ENCODE assay signal across 15 mouse cellular contexts in genomic region chrX:75372666-75373425, GRCm38 (mm10). TPM values are rescaled to one million over a fixed set of nuclear protein-coding genes. Genes with fewer than 3 reads are reported as not detected.
A peak's percentile ranks its signal among the peaks of the same experiment; 100 is the strongest.
DNase-seq lines count a peak whose midpoint lies in the region; ATAC-seq lines count a peak whose summit lies in the region.
"Had no signal": no experiment of that assay in that cellular context is flagged by ENCODE, and none has a peak within 500 bp of the region (broad histone marks: within the 10 kb centered on the region; RNA-seq: fewer than 3 reads in every experiment).

No protein-coding gene starts in this region.

- ATAC-seq in kidney, embryonic 16.5 days (ENCODE audit: low FRiP score, low TSS enrichment) = no peak
- ATAC-seq in erythroblast, adult 5-6 weeks (replicated peaks; ENCODE audit: low FRiP score, poor library complexity, severe bottlenecking) = no peak
- ATAC-seq: inflammation-experienced regulatory T-cells, adult 6 months; liver, embryonic 12.5 days had no signal

- WGBS in heart, embryonic 10.5 days = 60% methylated on average over 2 of the region's 2 CpGs
- WGBS in kidney, embryonic 16.5 days = 53% methylated on average over 2 of the region's 2 CpGs

- no peaks in the 10 kb centered on the region for H3K36me3 ChIP-seq in heart, embryonic 10.5 days
- no peaks in the 10 kb centered on the region for H3K36me3 ChIP-seq in kidney, embryonic 16.5 days (ENCODE audit: insufficient read depth, low read length)
- H3K36me3 ChIP-seq: embryonic facial prominence, embryonic 15.5 days; forebrain, embryonic 12.5 days; liver, embryonic 12.5 days had no signal

- no peak overlapping the region for H3K4me2 ChIP-seq in kidney, embryonic 16.5 days (replicated peaks; ENCODE audit: low read depth, low read length)
- H3K4me2 ChIP-seq: embryonic facial prominence, embryonic 15.5 days; forebrain, embryonic 12.5 days; liver, embryonic 12.5 days had no signal

- no peaks in the 10 kb centered on the region for H3K9me3 ChIP-seq in heart, embryonic 10.5 days
- no peaks in the 10 kb centered on the region for H3K9me3 ChIP-seq in kidney, embryonic 16.5 days (ENCODE audit: low read length)
- H3K9me3 ChIP-seq: embryonic facial prominence, embryonic 15.5 days; forebrain, embryonic 12.5 days; liver, embryonic 12.5 days had no signal

- no peaks in the 10 kb centered on the region for H3K4me1 ChIP-seq in heart, embryonic 10.5 days
- no peaks in the 10 kb centered on the region for H3K4me1 ChIP-seq in kidney, embryonic 16.5 days (ENCODE audit: insufficient read depth, low read length)
- H3K4me1 ChIP-seq: embryonic facial prominence, embryonic 15.5 days; forebrain, embryonic 12.5 days; liver, embryonic 12.5 days had no signal

- H3K9ac ChIP-seq in kidney, embryonic 16.5 days (replicated peaks; ENCODE audit: low read length) = no peak overlapping the region
- H3K9ac ChIP-seq: embryonic facial prominence, embryonic 15.5 days; forebrain, embryonic 12.5 days; liver, embryonic 12.5 days had no signal

- peak; percentile 39 to 65 for DNase-seq in heart, adult 9 months (ENCODE audit: low spot score in 2 of 2)
- no peak for DNase-seq in heart, embryonic 10.5 days (ENCODE audit: low spot score)
- peak; percentile 32 to 33 for DNase-seq in kidney, postnatal 25 days
- DNase-seq in adipocyte (ENCODE audit: low spot score) = peak; percentile 56
- DNase-seq in lung, postnatal 10 days = peak; percentile 41
- DNase-seq: adrenal gland, adult 2 months; cerebellum, adult 8-10 months; midbrain, embryonic 14.5 days; right cerebral cortex, adult 18-20 months had no signal

- no peak overlapping the region for H3K27ac ChIP-seq in heart, embryonic 10.5 days
- H3K27ac ChIP-seq in kidney, embryonic 16.5 days (ENCODE audit: low read length) = no peak overlapping the region
- H3K27ac ChIP-seq: embryonic facial prominence, embryonic 15.5 days; forebrain, embryonic 12.5 days; liver, embryonic 12.5 days had no signal

- no peaks in the 10 kb centered on the region for H3K27me3 ChIP-seq in heart, embryonic 10.5 days (ENCODE audit: insufficient read depth, poor library complexity, severe bottlenecking)
- H3K27me3 ChIP-seq in kidney, embryonic 16.5 days (ENCODE audit: insufficient read depth, low read length) = no peaks in the 10 kb centered on the region
- H3K27me3 ChIP-seq: embryonic facial prominence, embryonic 15.5 days; forebrain, embryonic 12.5 days; liver, embryonic 12.5 days had no signal

- H3K4me3 ChIP-seq in heart, embryonic 10.5 days = no peak overlapping the region
- no peak overlapping the region for H3K4me3 ChIP-seq in kidney, embryonic 16.5 days (ENCODE audit: low read length)
- H3K4me3 ChIP-seq: embryonic facial prominence, embryonic 15.5 days; forebrain, embryonic 12.5 days; liver, embryonic 12.5 days had no signal

RNA-seq across cellular contexts. Expression of gene Fundc2, which starts 9.4 kb away (rescaled TPM):
- polyA plus RNA-seq in heart, embryonic 10.5 days (2016; fragmentation: Nextera tagmentation; extraction: Ambion mirVana) = 45.9 and 55.2 TPM in 2 replicates
- polyA plus RNA-seq in kidney, embryonic 16.5 days (2015; fragmentation: Nextera tagmentation; extraction: Ambion mirVana) = 47.8 and 53.7 TPM in 2 replicates
- 33.9 and 52.6 TPM in 2 replicates for total RNA-seq in erythroblast, adult 5-6 weeks (2015; ENCODE audit: low replicate concordance)
- total RNA-seq in erythroblast, adult 5-6 weeks (2017; ENCODE audit: low replicate concordance) = 21.0 and 35.0 TPM in 2 replicates

RNA-seq across cellular contexts. Expression of gene F8, which starts 9.6 kb away (rescaled TPM):
- 1.3 and 1.8 TPM in 2 replicates for polyA plus RNA-seq in heart, embryonic 10.5 days (2016; fragmentation: Nextera tagmentation; extraction: Ambion mirVana)
- 3.0 and 4.2 TPM in 2 replicates for polyA plus RNA-seq in kidney, embryonic 16.5 days (2015; fragmentation: Nextera tagmentation; extraction: Ambion mirVana)
- total RNA-seq in erythroblast, adult 5-6 weeks (2015; ENCODE audit: low replicate concordance) = 5.9 and 9.4 TPM in 2 replicates
- total RNA-seq in erythroblast, adult 5-6 weeks (2017; ENCODE audit: low replicate concordance) = 8.9 and 10.5 TPM in 2 replicates

RNA-seq across cellular contexts. Expression of gene Cmc4, which starts 43.5 kb away (rescaled TPM):
- 11.9 and 13.2 TPM in 2 replicates for polyA plus RNA-seq in heart, embryonic 10.5 days (2016; fragmentation: Nextera tagmentation; extraction: Ambion mirVana)
- 17.5 and 18.1 TPM in 2 replicates for polyA plus RNA-seq in kidney, embryonic 16.5 days (2015; fragmentation: Nextera tagmentation; extraction: Ambion mirVana)
- total RNA-seq in erythroblast, adult 5-6 weeks (2015; ENCODE audit: low replicate concordance) = 172 and 187 TPM in 2 replicates
- total RNA-seq in erythroblast, adult 5-6 weeks (2017; ENCODE audit: low replicate concordance) = 78.7 and 97.6 TPM in 2 replicates

RNA-seq across cellular contexts. Expression of gene Mtcp1, which starts 43.5 kb away (rescaled TPM):
- 6.9 and 8.6 TPM in 2 replicates for polyA plus RNA-seq in heart, embryonic 10.5 days (2016; fragmentation: Nextera tagmentation; extraction: Ambion mirVana)
- 9.3 and 11.9 TPM in 2 replicates for polyA plus RNA-seq in kidney, embryonic 16.5 days (2015; fragmentation: Nextera tagmentation; extraction: Ambion mirVana)
- total RNA-seq in erythroblast, adult 5-6 weeks (2015; ENCODE audit: low replicate concordance) = 52.3 and 67.1 TPM in 2 replicates
- 104 and 116 TPM in 2 replicates for total RNA-seq in erythroblast, adult 5-6 weeks (2017; ENCODE audit: low replicate concordance)

RNA-seq across cellular contexts. Expression of gene Brcc3, which starts 43.6 kb away (rescaled TPM):
- 63.0 and 64.7 TPM in 2 replicates for polyA plus RNA-seq in heart, embryonic 10.5 days (2016; fragmentation: Nextera tagmentation; extraction: Ambion mirVana)
- 67.8 and 74.7 TPM in 2 replicates for polyA plus RNA-seq in kidney, embryonic 16.5 days (2015; fragmentation: Nextera tagmentation; extraction: Ambion mirVana)
- total RNA-seq in erythroblast, adult 5-6 weeks (2015; ENCODE audit: low replicate concordance) = 21.1 and 27.1 TPM in 2 replicates
- 26.3 and 36.5 TPM in 2 replicates for total RNA-seq in erythroblast, adult 5-6 weeks (2017; ENCODE audit: low replicate concordance)
